Mouse (Mus musculus) thymus, adult 2 months (tissue): ENCODE data around the gene Pgls. TPM values are rescaled to one million over a fixed set of nuclear protein-coding genes. Genes with fewer than 3 reads are reported as not detected.

Experiments used
- DNase-seq: peaks from one replicate; pipeline ENCODE4 v3.0.0; 2021
- H3K27ac ChIP-seq: fragments of 200-500 bp; 2 replicates; pipeline ENCODE4 v1.5.1; 2012; ENCODE audit warnings: low read length, control low read depth; ENCODE audit not compliant: control insufficient read depth, insufficient read depth
- H3K27me3 ChIP-seq: fragments of 200-500 bp; 2 replicates; pipeline ENCODE4 v1.6.1; 2012; ENCODE audit warnings: mild to moderate bottlenecking, low read length, moderate library complexity, mixed read lengths; ENCODE audit not compliant: control insufficient read depth, insufficient read depth
- H3K36me3 ChIP-seq: fragments of 200-500 bp; 2 replicates; pipeline ENCODE4 v1.6.1; 2012; ENCODE audit warnings: mild to moderate bottlenecking, low read length, moderate library complexity; ENCODE audit not compliant: control insufficient read depth, insufficient read depth
- H3K4me1 ChIP-seq: fragments of 200-500 bp; replicated peaks from 2 replicates; pipeline ENCODE4 v1.6.1; 2012; ENCODE audit warnings: low read length; ENCODE audit not compliant: control insufficient read depth, insufficient read depth
- H3K4me3 ChIP-seq: fragments of 200-500 bp; 2 replicates; pipeline ENCODE4 v1.5.1; 2012; ENCODE audit warnings: mild to moderate bottlenecking, low read length, control low read depth, moderate library complexity; ENCODE audit not compliant: control insufficient read depth, insufficient read depth
- CTCF ChIP-seq: fragments of 200-500 bp; IDR thresholded peaks from 2 replicates; pipeline ENCODE4 v1.5.1; 2012; ENCODE audit warnings: mild to moderate bottlenecking, control low read depth, low read length, moderate library complexity, borderline replicate concordance; ENCODE audit not compliant: control insufficient read depth, poor library complexity, insufficient read depth; ENCODE audit errors: extremely low read depth
- POLR2A ChIP-seq: fragments of 200-500 bp; IDR thresholded peaks from 2 replicates; pipeline ENCODE4 v1.6.1; 2012; ENCODE audit warnings: mild to moderate bottlenecking, low read length, control low read depth, moderate library complexity; ENCODE audit not compliant: control insufficient read depth, poor library complexity, insufficient read depth; ENCODE audit errors: extremely low read depth
- WGBS: fragments of 180-500 bp; shearing (Covaris S2); methylation state at CpG from one replicate; pipeline ENCODE4 v1.1.7; 2018; 5-methylcytosine and 5-hydroxymethylcytosine counted together
- polyA plus RNA-seq: library from polyadenylated mRNA; depleted of rRNA; stranded (reverse); fragments of >200 nt; gene quantifications from 2 replicates; pipeline ENCODE4 v1.2.3, GENCODE M21; 2012

Gene Pgls
- polyA plus RNA-seq, 1 experiment = 280 TPM

- H3K4me3 ChIP-seq = peak overlapping the region; percentile 76
- WGBS = 3% methylated on average over 5 of the region's 5 CpGs
- H3K36me3 ChIP-seq = no peaks in the 10 kb centered on the region
- H3K27me3 ChIP-seq = no peaks in the 10 kb centered on the region
- no peak for TF ChIP-seq CTCF
- no peak for TF ChIP-seq POLR2A
- no peak for DNase-seq
- H3K4me1 ChIP-seq = peaks cover 52% of the 10 kb centered on the region
- peak overlapping the region; percentile 94 for H3K27ac ChIP-seq
Observed at GRCm38 (mm10) chr8:71591017-71591416, 959 bp upstream of the Pgls start.

- Histone ChIP-seq H3K36me3 (no peaks in the 10 kb centered on the region), H3K4me1 (peaks cover 67% of the 10 kb centered on the region), H3K27ac (peak overlapping the region; percentile 94), H3K27me3 (no peaks in the 10 kb centered on the region), H3K4me3 (peak overlapping the region; percentile 76)
- TF ChIP-seq CTCF (no peak), POLR2A (0 out of 2 replicates have a peak, but pooled peaks have one; percentile 23)
- WGBS = 3% methylated on average over 60 of the region's 60 CpGs
- DNase-seq = peak; percentile 82
Observed at GRCm38 (mm10) chr8:71592374-71593170, 596 bp downstream of the Pgls start.

- WGBS = 95% methylated on average over 8 of the region's 8 CpGs
- TF ChIP-seq CTCF (no peak), POLR2A (no peak)
- Histone ChIP-seq H3K4me3 (no peak overlapping the region), H3K36me3 (no peaks in the 10 kb centered on the region), H3K27ac (no peak overlapping the region), H3K4me1 (peaks cover 61% of the 10 kb centered on the region), H3K27me3 (no peaks in the 10 kb centered on the region)
- no peak for DNase-seq
Observed at GRCm38 (mm10) chr8:71593556-71594323, 1.8 kb downstream of the Pgls start.

GRCm38 (mm10) chr8:71594324-71594722 lies 2.3 kb downstream of the Pgls start:
- H3K4me3 ChIP-seq = no peak overlapping the region
- no peaks in the 10 kb centered on the region for H3K36me3 ChIP-seq
- peaks cover 56% of the 10 kb centered on the region for H3K4me1 ChIP-seq
- WGBS = 100% methylated on average over 4 of the region's 4 CpGs
- TF ChIP-seq CTCF = no peak
- TF ChIP-seq POLR2A = no peak
- DNase-seq = no peak
- H3K27ac ChIP-seq = no peak overlapping the region
- no peaks in the 10 kb centered on the region for H3K27me3 ChIP-seq

GRCm38 (mm10) chr8:71595862-71596261 lies 3.9 kb downstream of the Pgls start:
- 20% methylated on average over 27 of the region's 27 CpGs for whole genome bisulfite sequencing
- peak; percentile 92 for DNase-seq
- Histone ChIP-seq H3K27me3 (no peaks in the 10 kb centered on the region), H3K36me3 (no peaks in the 10 kb centered on the region), H3K4me3 (no peak overlapping the region), H3K4me1 (peaks cover 42% of the 10 kb centered on the region), H3K27ac (no peak overlapping the region)
- peak; percentile 100 for TF ChIP-seq CTCF
- no peak for TF ChIP-seq POLR2A

- Histone ChIP-seq H3K27ac (no peak overlapping the region), H3K36me3 (no peaks in the 10 kb centered on the region), H3K4me1 (peaks cover 39% of the 10 kb centered on the region), H3K27me3 (no peaks in the 10 kb centered on the region), H3K4me3 (no peak overlapping the region)
- 66% methylated on average over 6 of the region's 6 CpGs for WGBS
- no peak for DNase-seq
- TF ChIP-seq CTCF (no peak), POLR2A (no peak)
Observed at GRCm38 (mm10) chr8:71596384-71596783, 4.4 kb downstream of the Pgls start.
